Comparison of ENCODE assay signal across 22 mouse cellular contexts in the genomic region with DNA sequence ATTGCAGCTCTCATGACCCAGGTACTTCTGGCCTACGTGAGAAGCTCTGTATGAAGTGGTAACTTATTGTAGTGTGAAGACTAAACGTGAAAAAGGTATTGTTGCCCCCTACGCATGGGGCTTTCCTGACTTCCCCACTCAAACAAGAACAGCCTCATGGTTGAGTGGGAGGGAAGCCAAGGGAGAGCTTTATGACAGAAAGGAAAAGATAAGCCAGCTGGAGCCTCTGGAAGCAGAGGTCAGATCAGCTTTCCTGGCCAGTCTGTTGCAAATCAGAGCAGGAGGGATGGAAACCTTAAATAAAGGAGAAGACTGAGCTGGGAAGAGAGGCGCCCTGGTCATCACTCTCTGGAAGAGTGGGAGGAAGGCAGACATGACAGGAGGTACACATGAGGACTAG. TPM values are rescaled to one million over a fixed set of nuclear protein-coding genes. Genes with fewer than 3 reads are reported as not detected.
DNase-seq lines count a peak whose midpoint lies in the region; ATAC-seq lines count a peak whose summit lies in the region.
"Had no signal": no experiment of that assay in that cellular context is flagged by ENCODE, and none has a peak within 500 bp of the region (broad histone marks: within the 10 kb centered on the region; RNA-seq: fewer than 3 reads in every experiment).

No protein-coding gene starts in this region.

- DNase-seq in heart, adult 9 months (ENCODE audit: low spot score in 2 of 2), result no peak
- no peak for DNase-seq in hindbrain, embryonic 11.5 days (ENCODE audit: low spot score)
- peak; percentile 52 for DNase-seq in kidney, postnatal 10 days
- no peak for DNase-seq in kidney, adult 18-20 months
- no peak for DNase-seq in layer of hippocampus, postnatal 14 days (ENCODE audit: low spot score in 2 of 2)
- DNase-seq: B cell, adult 2 months; cerebellum, adult 18-20 months; cerebellum, postnatal 25 days; embryo, embryonic 11 days; gastrocnemius, adult 2 months; kidney, postnatal 25 days; left cerebral cortex, postnatal 4 days; liver; lung, postnatal 10 days; right cerebral cortex, postnatal 25 days; thymus, adult 2 months had no signal

- no peak overlapping the region for H3K4me3 ChIP-seq in heart, embryonic 12.5 days
- no peak overlapping the region for H3K4me3 ChIP-seq in hindbrain, embryonic 13.5 days
- no peak overlapping the region for H3K4me3 ChIP-seq in hindbrain, embryonic 11.5 days (ENCODE audit: low read depth, low read length)
- H3K4me3 ChIP-seq: gastrocnemius, adult 2 months; hindbrain, embryonic 15.5 days; left cerebral cortex, adult 2 months; midbrain, embryonic 13.5 days; myocyte had no signal

- H3K4me1 ChIP-seq in heart, embryonic 12.5 days (replicated peaks), result peaks cover 29% of the 10 kb centered on the region
- H3K4me1 ChIP-seq in hindbrain, embryonic 13.5 days (replicated peaks), result peaks cover 40% of the 10 kb centered on the region
- 0 out of 2 replicates have a peak, but pooled peaks cover 4% of the 10 kb centered on the region for H3K4me1 ChIP-seq in hindbrain, embryonic 11.5 days (replicated peaks; ENCODE audit: control insufficient read depth, insufficient read depth, low read length)

- no peak overlapping the region for H3K9ac ChIP-seq in heart, embryonic 12.5 days
- no peak overlapping the region for H3K9ac ChIP-seq in hindbrain, embryonic 13.5 days
- no peak overlapping the region for H3K9ac ChIP-seq in hindbrain, embryonic 11.5 days (ENCODE audit: low read depth, low read length)
- H3K9ac ChIP-seq: hindbrain, embryonic 15.5 days; midbrain, embryonic 13.5 days had no signal

- 0 out of 2 replicates have a peak, but pooled peaks have one; percentile 15 for ATAC-seq in heart, embryonic 12.5 days (ENCODE audit: insufficient number of reproducible peaks, low FRiP score)
- ATAC-seq in hindbrain, embryonic 13.5 days (ENCODE audit: low FRiP score), result no peak
- no peak for ATAC-seq in hindbrain, embryonic 11.5 days (ENCODE audit: low FRiP score)
- ATAC-seq: midbrain, embryonic 13.5 days had no signal

- H3K27me3 ChIP-seq in heart, embryonic 12.5 days (replicated peaks), result no peaks in the 10 kb centered on the region
- H3K27me3 ChIP-seq in hindbrain, embryonic 13.5 days, result no peaks in the 10 kb centered on the region
- H3K27me3 ChIP-seq in hindbrain, embryonic 11.5 days (ENCODE audit: control insufficient read depth, insufficient read depth, low read length), result no peaks in the 10 kb centered on the region
- H3K27me3 ChIP-seq: hindbrain, embryonic 15.5 days; midbrain, embryonic 13.5 days had no signal

- no peaks in the 10 kb centered on the region for H3K36me3 ChIP-seq in heart, embryonic 12.5 days
- peaks cover 20% of the 10 kb centered on the region; the same call in 1 of the 2 replicates for H3K36me3 ChIP-seq in hindbrain, embryonic 13.5 days
- 0 out of 2 replicates have a peak, but pooled peaks cover 2% of the 10 kb centered on the region for H3K36me3 ChIP-seq in hindbrain, embryonic 11.5 days (ENCODE audit: control insufficient read depth, insufficient read depth, low read length)

- no peaks in the 10 kb centered on the region for H3K9me3 ChIP-seq in heart, embryonic 12.5 days (replicated peaks)
- H3K9me3 ChIP-seq in hindbrain, embryonic 13.5 days, result no peaks in the 10 kb centered on the region
- no peaks in the 10 kb centered on the region for H3K9me3 ChIP-seq in hindbrain, embryonic 11.5 days (ENCODE audit: control insufficient read depth, low read length)
- H3K9me3 ChIP-seq: hindbrain, embryonic 15.5 days; midbrain, embryonic 13.5 days had no signal

- H3K27ac ChIP-seq in heart, embryonic 12.5 days (ENCODE audit: poor library complexity, severe bottlenecking), result peak overlapping the region; percentile 35
- peak overlapping the region; percentile 56; the same call in 1 of the 2 replicates for H3K27ac ChIP-seq in hindbrain, embryonic 13.5 days
- no peak overlapping the region for H3K27ac ChIP-seq in hindbrain, embryonic 11.5 days (ENCODE audit: low read depth, low read length)
- H3K27ac ChIP-seq: gastrocnemius, adult 2 months; left cerebral cortex, adult 2 months had no signal

- 48% methylated on average over 4 of the region's 4 CpGs for WGBS in heart, embryonic 12.5 days
- 83% methylated on average over 4 of the region's 4 CpGs for WGBS in hindbrain, embryonic 13.5 days
- 86% methylated on average over 4 of the region's 4 CpGs for WGBS in hindbrain, embryonic 11.5 days

- no peak overlapping the region for H3K4me2 ChIP-seq in heart, embryonic 12.5 days
- H3K4me2 ChIP-seq in hindbrain, embryonic 13.5 days, result no peak overlapping the region
- H3K4me2 ChIP-seq in hindbrain, embryonic 11.5 days (replicated peaks; ENCODE audit: low read depth, low read length), result no peak overlapping the region
- H3K4me2 ChIP-seq: hindbrain, embryonic 15.5 days; midbrain, embryonic 13.5 days had no signal

RNA-seq across cellular contexts. Expression of gene Traf3ip2, which starts 43.7 kb away (rescaled TPM):
- polyA plus RNA-seq in heart, embryonic 12.5 days (2016; fragmentation: Nextera tagmentation; extraction: Ambion mirVana), result 10.9 and 11.7 TPM in 2 replicates
- 8.6 TPM in 2 replicates for polyA plus RNA-seq in hindbrain, embryonic 13.5 days (2015; fragmentation: Nextera tagmentation; extraction: Ambion mirVana)
- polyA plus RNA-seq in hindbrain, embryonic 11.5 days (2014; fragmentation: Nextera tagmentation; extraction: Ambion mirVana), result 5.6 and 7.2 TPM in 2 replicates
- 1 to 10 TPM; 3.6 to 4.3 TPM for total RNA-seq in layer of hippocampus, postnatal 14 days (2021)
